Mouse (Mus musculus) MEL (cell line): ENCODE results near the gene Arf4.

ENCODE experiments used
- EP300 ChIP-seq, 2 experiments: IDR thresholded peaks; 2 replicates each; pipeline ENCODE4 v1.6.1; 2011; ENCODE audit warnings: improper control_type of control experiment in 2 of 2, low read length in 2 of 2, low read depth in 1 of 2, mild to moderate bottlenecking in 1 of 2
- ETS1 ChIP-seq: IDR thresholded peaks from 2 replicates; pipeline ENCODE4 v1.6.1; 2012; ENCODE audit warnings: low read depth, mild to moderate bottlenecking, inconsistent platforms, low read length, improper control_type of control experiment, moderate library complexity
- MAFK ChIP-seq: IDR thresholded peaks from 2 replicates; pipeline ENCODE4 v1.6.1; 2011; ENCODE audit warnings: low read depth, mild to moderate bottlenecking, low read length, improper control_type of control experiment, borderline replicate concordance
- TBP ChIP-seq: IDR thresholded peaks from 2 replicates; pipeline ENCODE4 v1.8.0; 2011; ENCODE audit warnings: low read depth, low read length, improper control_type of control experiment
- USF1 ChIP-seq: IDR thresholded peaks from 2 replicates; pipeline ENCODE4 v1.6.1; 2014; ENCODE audit warnings: low read depth, mild to moderate bottlenecking, inconsistent platforms, low read length, improper control_type of control experiment, moderate library complexity

- TF ChIP-seq USF1 (no peak), EP300 (IDR thresholded peaks at IDR 0.05; ENCODE audit: low read depth in 1 of 2, low read length in 2 of 2) (peak; percentile 38 to 58; a peak in 3 of 4 replicates), TBP (no peak), MAFK (no peak), ETS1 (no peak)
These were observed 44.5 kb upstream of the Arf4 start for GRCm38 (mm10) chr14:26593281-26593895.
